Mouse (Mus musculus) forebrain, embryonic 16.5 days (tissue): ENCODE results near the gene Ppp2r5e. TPM values are rescaled to one million over a fixed set of nuclear protein-coding genes. Genes with fewer than 3 reads are reported as not detected.
"Not testable (repeated sequence)": the region's sequence is repeated elsewhere in the genome, so short reads cannot be mapped to it uniquely, and the experiment has no call there.

Source experiments
- ATAC-seq: fragments of 200-750 bp; cut with Nextera tagmentation; 2 replicates; pipeline ENCODE4 v1.8.0; 2017; ENCODE audit warnings: mild to moderate bottlenecking, moderate library complexity
- H3K27ac ChIP-seq: fragments of 300-500 bp; sonication (generic); 2 replicates; pipeline ENCODE4 v1.5.1; 2014; ENCODE audit warnings: low read length, control low read depth
- H3K27me3 ChIP-seq: fragments of 300-500 bp; sonication (generic); replicated peaks from 2 replicates; pipeline ENCODE4 v1.6.1; 2014; ENCODE audit warnings: low read length; ENCODE audit not compliant: control insufficient read depth, insufficient read depth
- H3K36me3 ChIP-seq: fragments of 300-500 bp; sonication (generic); 2 replicates; pipeline ENCODE4 v1.6.1; 2014; ENCODE audit not compliant: control insufficient read depth, insufficient read depth
- H3K4me1 ChIP-seq: fragments of 300-500 bp; sonication (generic); replicated peaks from 2 replicates; pipeline ENCODE4 v1.6.1; 2014; ENCODE audit warnings: low read length; ENCODE audit not compliant: control insufficient read depth, insufficient read depth
- H3K4me2 ChIP-seq: fragments of 300-500 bp; sonication (generic); 2 replicates; pipeline ENCODE4 v1.6.1; 2014; ENCODE audit warnings: mild to moderate bottlenecking, low read length, control low read depth
- H3K4me3 ChIP-seq: fragments of 300-500 bp; sonication (generic); replicated peaks from 2 replicates; pipeline ENCODE4 v1.5.1; 2014; ENCODE audit warnings: mild to moderate bottlenecking, low read length, control low read depth
- H3K9ac ChIP-seq: fragments of 300-500 bp; sonication (generic); replicated peaks from 2 replicates; pipeline ENCODE4 v1.6.1; 2014; ENCODE audit warnings: low read depth, low read length, control low read depth
- H3K9me3 ChIP-seq: fragments of 300-500 bp; sonication (generic); 2 replicates; pipeline ENCODE4 v1.6.1; 2016; ENCODE audit warnings: low read length; ENCODE audit not compliant: control insufficient read depth
- WGBS: fragments of 180-500 bp; shearing (Covaris S2); extraction: QIAGEN DNeasy Blood & Tissue Kit; methylation state at CpG from one replicate; pipeline ENCODE4 v1.1.7; 2014; 5-methylcytosine and 5-hydroxymethylcytosine counted together
- polyA plus RNA-seq: library from polyadenylated mRNA; unstranded; fragments of >200 nt; fragmentation: Nextera tagmentation; extraction: Ambion mirVana; gene quantifications from 2 replicates; pipeline ENCODE4 v1.2.1, GENCODE M21; 2015

Ppp2r5e gene
- polyA plus RNA-seq, 1 experiment from 2014 or later, result 22.1 TPM

DNA sequence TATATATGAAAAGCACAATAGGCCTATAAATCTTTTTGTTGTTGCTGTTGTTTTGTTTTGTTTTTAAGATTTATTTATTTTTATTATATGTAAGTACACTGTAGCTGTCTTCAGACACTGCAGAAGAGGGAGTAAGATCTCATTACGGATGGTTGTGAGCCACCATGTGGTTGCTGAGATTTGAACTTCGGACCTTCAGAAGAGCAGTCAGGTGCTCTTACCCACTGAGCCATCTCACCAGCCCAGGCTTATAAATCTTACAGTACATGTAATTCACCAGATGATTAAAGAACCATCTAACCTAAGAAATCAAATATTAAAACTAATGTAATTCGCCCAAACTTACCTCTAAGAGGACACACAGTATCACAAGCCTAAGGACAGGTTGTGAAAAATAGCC is 103.9 kb downstream of the Ppp2r5e start:
- not testable (repeated sequence) for H3K9ac ChIP-seq, H3K4me3 ChIP-seq, H3K27me3 ChIP-seq, H3K9me3 ChIP-seq, H3K36me3 ChIP-seq, H3K27ac ChIP-seq, H3K4me2 ChIP-seq, ATAC-seq, H3K4me1 ChIP-seq
- 95% methylated on average over 3 of the region's 3 CpGs for WGBS

DNA sequence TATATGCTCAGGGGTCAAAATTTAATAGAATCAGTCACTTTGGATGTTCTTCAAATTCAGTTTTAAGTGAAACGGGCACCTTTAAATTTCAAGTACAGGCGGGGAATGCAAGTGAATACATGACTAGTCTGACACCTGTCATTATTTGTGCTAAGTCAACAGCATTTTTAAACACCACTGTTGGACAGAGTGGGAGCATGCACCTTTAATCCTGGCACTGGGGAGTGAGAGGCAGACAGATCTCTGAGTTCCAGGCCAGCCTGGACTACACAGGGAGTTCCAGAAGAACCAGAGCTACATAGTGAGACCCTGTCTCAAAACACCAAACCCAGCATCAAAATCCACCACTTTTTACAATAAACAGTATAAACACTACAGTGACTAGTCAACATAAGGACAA is 108.5 kb downstream of the Ppp2r5e start:
- WGBS, result 95% methylated on average over 2 of the region's 2 CpGs
- no peak overlapping the region for H3K4me2 ChIP-seq
- H3K4me1 ChIP-seq, result no peaks in the 10 kb centered on the region
- no peaks in the 10 kb centered on the region for H3K9me3 ChIP-seq
- no peaks in the 10 kb centered on the region for H3K36me3 ChIP-seq
- H3K4me3 ChIP-seq, result no peak overlapping the region
- no peak for ATAC-seq
- H3K27me3 ChIP-seq, result no peaks in the 10 kb centered on the region
- no peak overlapping the region for H3K9ac ChIP-seq
- H3K27ac ChIP-seq, result no peak overlapping the region

DNA sequence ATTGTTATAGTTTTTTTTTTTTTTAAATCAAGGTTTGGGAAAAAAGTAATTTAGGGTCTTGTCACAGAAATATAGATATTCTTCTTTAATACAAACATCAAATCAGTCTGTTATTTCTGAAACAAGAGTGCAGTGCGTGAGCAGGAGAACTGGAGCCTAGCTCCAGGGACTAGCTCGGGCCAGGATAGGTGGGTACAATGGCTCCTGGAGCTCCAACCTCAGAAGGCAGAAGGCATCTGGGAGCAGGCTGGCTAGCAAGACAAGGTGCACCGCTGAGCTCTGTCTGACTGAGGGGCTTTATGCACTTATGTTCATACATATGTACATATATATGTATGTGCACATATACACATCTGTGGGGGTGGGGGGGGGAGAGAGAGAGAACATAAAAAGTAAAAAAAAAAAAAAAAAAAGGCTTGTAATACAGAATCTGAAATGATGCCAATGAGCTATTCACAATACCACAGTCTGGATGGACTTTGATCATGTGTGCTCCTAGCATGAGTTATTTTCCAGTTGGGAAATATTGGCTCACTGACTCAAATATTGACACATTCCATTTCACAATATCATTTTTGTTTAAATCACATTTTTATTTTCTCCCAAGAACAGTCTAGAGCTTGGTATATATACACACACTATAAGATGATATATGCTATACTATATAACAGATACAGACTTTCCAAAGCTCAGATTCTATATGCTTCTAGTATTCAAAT is 109.3 kb downstream of the Ppp2r5e start:
- no peak for ATAC-seq
- H3K4me2 ChIP-seq, result no peak overlapping the region
- WGBS, result 95% methylated on average over 3 of the region's 3 CpGs

DNA sequence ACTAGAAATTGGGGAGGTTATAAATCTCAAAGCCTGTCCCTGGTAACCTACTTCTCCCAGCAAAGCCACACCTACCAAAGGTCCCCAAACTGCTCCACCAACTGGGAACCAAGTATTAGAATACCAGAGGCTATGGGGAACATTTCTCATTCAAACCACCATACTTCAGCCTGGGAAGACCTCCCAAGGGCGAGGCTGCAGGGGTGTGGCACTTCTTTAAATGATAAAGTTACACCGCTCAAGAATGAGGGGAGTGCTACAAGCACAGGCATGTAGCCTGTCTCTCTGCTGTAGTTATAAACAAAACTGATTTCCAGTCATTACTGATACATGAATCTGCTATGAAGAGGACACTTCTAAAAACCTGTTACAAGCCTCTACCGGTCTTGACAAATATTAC is 113.3 kb downstream of the Ppp2r5e start:
- H3K9ac ChIP-seq, result no peak overlapping the region
- H3K27me3 ChIP-seq, result no peaks in the 10 kb centered on the region
- no peaks in the 10 kb centered on the region for H3K9me3 ChIP-seq
- 0 out of 2 replicates have a peak, but pooled peaks cover 2% of the 10 kb centered on the region for H3K4me1 ChIP-seq
- no peak overlapping the region for H3K4me3 ChIP-seq
- H3K27ac ChIP-seq, result no peak overlapping the region
- H3K36me3 ChIP-seq, result no peaks in the 10 kb centered on the region
- no peak overlapping the region for H3K4me2 ChIP-seq
- WGBS, result 92% methylated on average over 3 of the region's 3 CpGs
- no peak for ATAC-seq

More for the DNA sequence above, 109.3 kb downstream of the Ppp2r5e start:
- Histone ChIP-seq H3K9ac (no peak overlapping the region), H3K27me3 (no peaks in the 10 kb centered on the region), H3K4me1 (no peaks in the 10 kb centered on the region), H3K36me3 (no peaks in the 10 kb centered on the region), H3K4me3 (no peak overlapping the region), H3K9me3 (no peaks in the 10 kb centered on the region), H3K27ac (no peak overlapping the region)

DNA sequence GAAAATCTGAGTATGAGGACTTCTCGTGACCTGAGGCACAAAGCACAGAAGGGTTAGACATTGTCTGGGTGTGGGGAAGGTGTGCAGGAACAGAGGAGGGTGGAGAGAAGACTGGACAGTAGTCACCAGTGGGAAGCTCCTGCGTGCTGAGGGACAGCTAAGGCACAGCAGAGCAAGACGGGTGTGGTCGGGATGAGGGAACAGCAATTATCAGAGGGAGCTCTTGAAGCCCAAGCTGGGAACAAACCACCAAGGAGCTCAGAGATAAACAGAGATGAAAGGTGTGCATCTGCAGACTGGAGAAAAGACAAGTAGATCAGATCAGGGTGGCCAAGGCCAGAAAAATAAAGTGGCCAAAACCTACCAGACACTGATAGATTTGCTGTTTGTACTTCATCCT is 114.0 kb downstream of the Ppp2r5e start:
- H3K36me3 ChIP-seq, result no peaks in the 10 kb centered on the region
- H3K4me3 ChIP-seq, result no peak overlapping the region
- 93% methylated on average over 4 of the region's 4 CpGs for WGBS
- no peaks in the 10 kb centered on the region for H3K27me3 ChIP-seq
- H3K9me3 ChIP-seq, result no peaks in the 10 kb centered on the region
- ATAC-seq, result no peak
- no peak overlapping the region for H3K9ac ChIP-seq
- H3K4me2 ChIP-seq, result no peak overlapping the region
- H3K27ac ChIP-seq, result no peak overlapping the region
- H3K4me1 ChIP-seq, result 0 out of 2 replicates have a peak, but pooled peaks cover 2% of the 10 kb centered on the region

DNA sequence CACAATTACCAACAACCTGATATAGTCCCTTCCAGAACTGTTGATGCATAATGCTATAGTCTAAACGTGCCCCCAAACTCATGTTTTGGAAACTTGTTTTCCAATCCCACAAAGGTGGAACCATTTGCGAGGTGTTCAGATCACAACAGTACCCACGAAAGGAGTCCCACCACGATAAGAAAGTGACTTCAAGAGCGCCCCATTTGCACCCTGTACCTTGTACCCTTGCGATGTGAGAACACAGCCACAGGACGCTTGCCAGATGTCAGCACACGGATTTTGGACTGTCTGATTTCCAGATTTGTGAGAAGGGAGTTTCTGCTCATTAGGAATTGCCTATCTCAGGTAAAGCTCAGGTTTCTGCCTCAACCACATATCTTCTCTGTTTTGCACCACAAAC is 116.0 kb downstream of the Ppp2r5e start:
- 96% methylated on average over 8 of the region's 8 CpGs for WGBS
- Histone ChIP-seq H3K4me1 (0 out of 2 replicates have a peak, but pooled peaks cover 2% of the 10 kb centered on the region), H3K27me3 (no peaks in the 10 kb centered on the region), H3K4me3 (no peak overlapping the region), H3K4me2 (no peak overlapping the region), H3K9ac (no peak overlapping the region), H3K27ac (no peak overlapping the region), H3K36me3 (no peaks in the 10 kb centered on the region), H3K9me3 (no peaks in the 10 kb centered on the region)
- no peak for ATAC-seq

DNA sequence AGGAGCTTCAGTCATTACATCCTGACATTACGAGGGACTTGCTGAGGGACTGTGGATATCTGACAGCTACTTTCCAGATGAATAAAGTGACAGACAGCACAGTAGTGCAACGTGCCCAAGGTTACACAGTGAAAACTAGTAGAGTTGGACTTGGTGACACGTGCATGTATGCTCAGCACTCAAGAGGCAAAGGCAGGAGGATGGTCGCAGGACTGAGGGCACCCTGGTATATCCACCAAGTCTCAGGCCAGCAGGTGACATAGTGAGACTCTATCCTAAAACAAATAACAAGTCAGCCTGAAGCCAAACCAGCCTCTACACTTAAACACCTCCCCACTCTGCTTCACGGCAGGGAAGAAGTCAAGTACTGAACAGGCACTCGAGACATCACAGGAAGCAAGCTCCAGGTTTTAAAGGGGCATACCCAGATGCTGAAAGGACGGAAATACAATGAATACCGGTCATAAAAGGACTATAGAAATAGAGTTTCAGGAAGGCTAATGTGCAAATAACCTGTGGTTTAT is 116.6 kb downstream of the Ppp2r5e start:
- H3K9ac ChIP-seq, result no peak overlapping the region
- no peak overlapping the region for H3K4me3 ChIP-seq
- no peak overlapping the region for H3K27ac ChIP-seq
- H3K9me3 ChIP-seq, result no peaks in the 10 kb centered on the region
- WGBS, result 78% methylated on average over 8 of the region's 8 CpGs
- H3K4me1 ChIP-seq, result 0 out of 2 replicates have a peak, but pooled peaks cover 2% of the 10 kb centered on the region
- H3K27me3 ChIP-seq, result no peaks in the 10 kb centered on the region
- H3K4me2 ChIP-seq, result no peak overlapping the region
- no peaks in the 10 kb centered on the region for H3K36me3 ChIP-seq
- no peak for ATAC-seq

DNA sequence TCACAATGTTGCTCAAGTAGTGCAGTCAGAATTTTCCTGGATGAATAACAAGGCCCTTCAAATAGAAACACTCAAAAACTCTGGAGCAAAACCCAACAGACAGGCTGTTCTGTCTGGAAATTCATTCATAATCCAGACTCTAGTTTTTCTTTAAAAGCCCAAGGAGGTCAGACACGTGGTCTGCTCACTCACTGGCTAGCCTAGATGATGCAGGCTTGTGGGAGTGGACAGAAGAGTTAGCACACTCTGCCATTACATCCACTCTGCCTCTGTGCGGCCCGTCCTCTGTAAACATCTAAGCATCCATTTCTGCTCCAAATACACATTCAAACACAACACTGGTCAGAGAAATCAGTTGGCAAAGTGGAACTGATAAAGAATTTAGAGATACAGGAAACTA is 117.4 kb downstream of the Ppp2r5e start:
- WGBS, result 88% methylated on average over 3 of the region's 3 CpGs
- no peak overlapping the region for H3K9ac ChIP-seq
- H3K9me3 ChIP-seq, result no peaks in the 10 kb centered on the region
- H3K27me3 ChIP-seq, result no peaks in the 10 kb centered on the region
- no peak for ATAC-seq
- 0 out of 2 replicates have a peak, but pooled peaks cover 2% of the 10 kb centered on the region for H3K4me1 ChIP-seq
- H3K36me3 ChIP-seq, result no peaks in the 10 kb centered on the region
- H3K27ac ChIP-seq, result no peak overlapping the region
- no peak overlapping the region for H3K4me3 ChIP-seq
- no peak overlapping the region for H3K4me2 ChIP-seq

DNA sequence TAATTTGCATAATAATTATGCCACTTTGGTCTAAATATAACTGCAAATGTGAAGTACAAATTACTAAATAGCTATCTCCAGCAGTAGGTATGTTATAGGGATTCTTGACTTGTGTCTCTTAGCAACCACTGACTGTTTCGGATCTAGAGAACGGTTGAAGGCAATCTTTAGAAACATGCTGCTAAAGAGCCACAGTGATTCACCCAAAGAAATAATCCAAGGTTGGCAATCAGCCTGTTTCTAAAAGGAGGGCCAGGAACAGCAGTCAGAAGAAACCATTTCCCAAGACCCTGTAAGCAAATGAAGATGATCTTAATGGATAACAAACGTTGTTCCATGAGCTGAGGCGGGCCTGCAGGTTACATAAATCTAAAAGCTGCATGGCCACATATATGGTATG is 117.9 kb downstream of the Ppp2r5e start:
- H3K4me3 ChIP-seq, result no peak overlapping the region
- WGBS, result 50% methylated on average over 4 of the region's 4 CpGs
- H3K27ac ChIP-seq, result no peak overlapping the region
- no peaks in the 10 kb centered on the region for H3K36me3 ChIP-seq
- 0 out of 2 replicates have a peak, but pooled peaks cover 2% of the 10 kb centered on the region for H3K4me1 ChIP-seq
- ATAC-seq, result no peak
- H3K4me2 ChIP-seq, result no peak overlapping the region
- no peaks in the 10 kb centered on the region for H3K9me3 ChIP-seq
- H3K9ac ChIP-seq, result no peak overlapping the region
- H3K27me3 ChIP-seq, result no peaks in the 10 kb centered on the region
